Mouse (Mus musculus) spleen, adult 2 months (tissue): ENCODE results near the gene Nek2.

Experiments
- CTCF ChIP-seq: fragments of 200-500 bp; IDR thresholded peaks from 2 replicates; pipeline ENCODE4 v1.5.1; 2011; ENCODE audit warnings: mild to moderate bottlenecking, inconsistent platforms; ENCODE audit not compliant: insufficient read depth, insufficient read length, insufficient replicate concordance; ENCODE audit errors: extremely low read depth
- POLR2A ChIP-seq: fragments of 200-500 bp; IDR thresholded peaks from 2 replicates; pipeline ENCODE4 v1.6.1; 2011; ENCODE audit warnings: low read depth, low read length, inconsistent platforms

GRCm38 (mm10) chr1:191838994-191839741, 17.9 kb downstream of the Nek2 start:
- TF ChIP-seq CTCF (no peak), POLR2A (no peak)
